Mouse (Mus musculus) forebrain, embryonic 14.5 days (tissue): ENCODE data around the gene Hmgcs1. TPM values are rescaled to one million over a fixed set of nuclear protein-coding genes. Genes with fewer than 3 reads are reported as not detected.

Experiments used
- ATAC-seq: fragments of 200-750 bp; cut with Nextera tagmentation; 2 replicates; pipeline ENCODE4 v1.8.0; 2017; ENCODE audit warnings: mild to moderate bottlenecking, moderate library complexity
- DNase-seq: peaks from one replicate; pipeline ENCODE4 v3.0.0-alpha.2; 2015; ENCODE audit warnings: low spot score
- H3K27ac ChIP-seq: fragments of 300-500 bp; sonication (generic); 2 replicates; pipeline ENCODE4 v1.5.1; 2014; ENCODE audit warnings: low read depth, mild to moderate bottlenecking, control low read depth, low read length, moderate library complexity
- H3K27me3 ChIP-seq: fragments of 300-500 bp; sonication (generic); replicated peaks from 2 replicates; pipeline ENCODE4 v1.6.1; 2014; ENCODE audit warnings: low read length, control low read depth, mixed read lengths; ENCODE audit not compliant: control insufficient read depth, insufficient read depth
- H3K36me3 ChIP-seq: fragments of 300-500 bp; sonication (generic); 2 replicates; pipeline ENCODE4 v1.6.1; 2014; ENCODE audit warnings: low read length, control low read depth; ENCODE audit not compliant: control insufficient read depth, insufficient read depth
- H3K4me1 ChIP-seq: fragments of 300-500 bp; sonication (generic); 2 replicates; pipeline ENCODE4 v1.6.1; 2014; ENCODE audit warnings: antibody characterized with exemption, low read length, control low read depth; ENCODE audit not compliant: control insufficient read depth, insufficient read depth
- H3K4me2 ChIP-seq: fragments of 300-500 bp; sonication (generic); 2 replicates; pipeline ENCODE4 v1.6.1; 2014; ENCODE audit warnings: mild to moderate bottlenecking, control low read depth, low read length
- H3K4me3 ChIP-seq: fragments of 300-500 bp; sonication (generic); 2 replicates; pipeline ENCODE4 v1.5.1; 2014; ENCODE audit warnings: low read depth, low read length, control low read depth
- H3K9ac ChIP-seq: fragments of 300-500 bp; sonication (generic); 2 replicates; pipeline ENCODE4 v1.6.1; 2014; ENCODE audit warnings: mild to moderate bottlenecking, low read length, control low read depth, moderate library complexity
- H3K9me3 ChIP-seq: fragments of 300-500 bp; sonication (generic); replicated peaks from 2 replicates; pipeline ENCODE4 v1.6.1; 2016; ENCODE audit warnings: low read length, control low read depth, mixed read lengths; ENCODE audit not compliant: control insufficient read depth
- WGBS: fragments of 180-500 bp; shearing (Covaris S2); extraction: QIAGEN DNeasy Blood & Tissue Kit; methylation state at CpG from one replicate; pipeline ENCODE4 v1.1.7; 2014; 5-methylcytosine and 5-hydroxymethylcytosine counted together
- polyA plus RNA-seq: library from polyadenylated mRNA; unstranded; fragments of >200 nt; fragmentation: Nextera tagmentation; extraction: Ambion mirVana; gene quantifications from 2 replicates; pipeline ENCODE4 v1.2.1, GENCODE M21; 2014

Gene Hmgcs1
- polyA plus RNA-seq, 1 experiment from 2014 or later: 311 TPM

DNA sequence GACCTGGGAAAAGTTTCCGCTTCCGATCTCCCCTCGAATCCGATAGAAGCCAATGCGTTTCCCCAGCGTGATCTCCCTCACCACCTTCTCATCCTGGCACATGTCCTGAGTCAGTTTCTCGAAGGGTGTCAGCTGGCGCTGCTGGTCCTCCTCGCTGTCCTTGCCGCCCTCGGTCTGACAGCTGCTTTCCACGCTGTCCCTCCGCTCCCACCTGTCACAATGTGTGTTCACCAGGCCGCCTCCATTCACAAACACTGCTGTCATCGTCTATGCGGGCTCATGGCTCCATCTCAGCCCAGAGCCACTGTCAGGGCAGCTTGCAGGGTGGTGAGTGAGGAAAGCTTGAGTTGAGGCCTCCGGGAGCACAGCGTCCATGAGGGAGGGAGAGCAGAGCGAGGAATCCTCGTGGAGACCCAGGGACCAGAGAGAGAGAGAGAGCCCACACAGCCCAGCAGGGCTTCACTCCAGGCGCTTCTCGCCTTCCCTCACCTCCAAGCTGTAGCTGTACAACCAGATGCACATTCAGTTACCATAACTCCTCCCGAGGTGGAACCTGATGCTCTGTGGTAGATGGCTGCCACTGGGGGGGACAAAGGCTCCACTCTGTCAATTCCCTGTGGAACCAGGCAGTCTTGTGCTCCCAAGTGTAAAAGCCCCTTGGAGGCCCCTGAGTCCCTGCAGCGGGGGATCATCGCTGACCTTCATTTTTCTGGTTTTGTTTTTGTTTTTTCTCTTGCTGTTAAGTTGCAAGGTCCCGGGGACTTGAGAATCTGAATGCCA is 37.6 kb downstream of the Hmgcs1 start:
- WGBS: 66% methylated on average over 26 of the region's 26 CpGs
- Histone ChIP-seq H3K36me3 (no peaks in the 10 kb centered on the region), H3K27ac (no peak overlapping the region), H3K9ac (no peak overlapping the region), H3K4me2 (no peak overlapping the region), H3K4me1 (no peaks in the 10 kb centered on the region), H3K9me3 (no peaks in the 10 kb centered on the region), H3K27me3 (no peaks in the 10 kb centered on the region), H3K4me3 (no peak overlapping the region)
- ATAC-seq (peak; percentile 28; the same call in 1 of the 2 replicates), DNase-seq (no peak)

- Histone ChIP-seq H3K4me1 (no peaks in the 10 kb centered on the region), H3K27ac (no peak overlapping the region), H3K4me2 (no peak overlapping the region), H3K27me3 (no peaks in the 10 kb centered on the region), H3K4me3 (no peak overlapping the region), H3K9me3 (no peaks in the 10 kb centered on the region), H3K9ac (no peak overlapping the region), H3K36me3 (no peaks in the 10 kb centered on the region)
- DNase-seq: no peak
- 90% methylated on average over 7 of the region's 7 CpGs for WGBS
- ATAC-seq: no peak
Observed at GRCm38 (mm10) chr13:119729406-119729805, 39.2 kb downstream of the Hmgcs1 start.

DNA sequence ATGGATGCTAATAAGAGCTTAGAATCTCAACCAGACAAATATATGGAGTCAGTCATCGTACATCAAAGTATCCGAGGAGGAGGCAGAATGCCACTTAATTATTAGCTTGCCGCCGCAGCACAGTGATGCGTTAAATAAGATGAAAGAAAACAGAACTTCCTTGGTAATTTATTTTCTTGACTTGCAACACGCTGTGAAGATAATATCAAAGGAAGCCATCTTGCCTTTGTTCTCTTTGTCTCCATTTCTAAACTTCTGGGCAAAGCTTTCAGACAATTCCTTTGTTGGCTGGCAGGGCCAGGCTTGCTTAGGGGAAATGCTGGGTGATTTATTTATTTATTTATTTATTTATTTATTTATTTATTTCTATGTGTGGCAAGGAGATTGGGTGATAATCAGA is 41.3 kb downstream of the Hmgcs1 start:
- Histone ChIP-seq H3K36me3 (no peaks in the 10 kb centered on the region), H3K27me3 (no peaks in the 10 kb centered on the region), H3K4me1 (no peaks in the 10 kb centered on the region), H3K9ac (no peak overlapping the region), H3K4me2 (no peak overlapping the region), H3K9me3 (no peaks in the 10 kb centered on the region), H3K27ac (no peak overlapping the region), H3K4me3 (no peak overlapping the region)
- ATAC-seq (peak; percentile 29; the same call in 1 of the 2 replicates), DNase-seq (peak; percentile 35)
- 21% methylated on average over 6 of the region's 6 CpGs for WGBS

GRCm38 (mm10) chr13:119741390-119742237 is 51.4 kb downstream of the Hmgcs1 start:
- Histone ChIP-seq H3K9me3 (no peaks in the 10 kb centered on the region), H3K4me2 (peak overlapping the region; percentile 53), H3K4me3 (peak overlapping the region; percentile 21), H3K27me3 (no peaks in the 10 kb centered on the region), H3K4me1 (peaks cover 3% of the 10 kb centered on the region; the same call in 1 of the 2 replicates), H3K36me3 (no peaks in the 10 kb centered on the region), H3K9ac (peak overlapping the region; percentile 51), H3K27ac (peak overlapping the region; percentile 72)
- DNase-seq: peak; percentile 73
- peak; percentile 69 for ATAC-seq
- 1% methylated on average over 19 of the region's 19 CpGs for WGBS

DNA sequence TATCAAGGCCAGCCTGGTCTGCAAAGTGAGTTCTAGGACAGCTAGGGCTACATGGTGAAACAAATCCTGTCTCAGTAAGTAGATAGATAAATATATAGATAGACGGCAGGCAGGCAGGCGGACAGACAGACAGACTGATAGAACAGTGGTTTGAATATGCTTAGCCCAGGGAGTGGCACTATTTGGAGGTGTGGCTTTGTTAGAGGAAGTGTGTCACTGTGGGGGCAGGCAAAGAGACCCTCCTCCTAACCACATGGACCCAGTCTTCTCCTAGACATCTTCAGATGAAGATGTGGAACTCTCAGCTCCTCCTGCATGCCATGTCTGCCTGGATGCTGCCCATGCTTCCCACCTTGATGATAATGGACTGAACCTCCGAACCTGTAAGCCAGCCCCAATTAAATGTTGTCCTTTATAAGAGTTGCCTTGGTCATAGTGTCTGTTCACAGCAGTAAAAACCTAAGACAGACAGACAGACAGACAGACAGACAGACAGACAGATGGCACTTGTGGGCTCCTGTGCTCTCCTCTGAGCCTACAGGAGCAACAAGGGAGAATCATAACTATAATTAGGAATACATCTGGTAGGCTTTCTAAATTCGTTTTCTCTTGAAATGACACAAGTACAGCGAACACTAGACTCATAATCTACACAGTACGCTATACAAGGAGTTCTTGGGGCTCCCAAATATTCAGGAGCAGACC is 52.7 kb downstream of the Hmgcs1 start:
- Histone ChIP-seq H3K36me3 (no peaks in the 10 kb centered on the region), H3K27me3 (no peaks in the 10 kb centered on the region), H3K4me2 (peak overlapping the region; percentile 53; the same call in 1 of the 2 replicates), H3K4me3 (no peak overlapping the region), H3K27ac (no peak overlapping the region), H3K9ac (no peak overlapping the region), H3K9me3 (no peaks in the 10 kb centered on the region), H3K4me1 (peaks cover 3% of the 10 kb centered on the region; the same call in 1 of the 2 replicates)
- 84% methylated on average over 6 of the region's 6 CpGs for WGBS
- no peak for DNase-seq
- no peak for ATAC-seq

- H3K4me2 ChIP-seq: no peak overlapping the region
- peaks cover 3% of the 10 kb centered on the region; the same call in 1 of the 2 replicates for H3K4me1 ChIP-seq
- no peaks in the 10 kb centered on the region for H3K9me3 ChIP-seq
- 57% methylated on average over 3 of the region's 3 CpGs for WGBS
- H3K27me3 ChIP-seq: no peaks in the 10 kb centered on the region
- no peak overlapping the region for H3K4me3 ChIP-seq
- H3K27ac ChIP-seq: no peak overlapping the region
- H3K9ac ChIP-seq: no peak overlapping the region
- H3K36me3 ChIP-seq: no peaks in the 10 kb centered on the region
- DNase-seq (no peak), ATAC-seq (no peak)
Observed at GRCm38 (mm10) chr13:119743470-119743869, 53.3 kb downstream of the Hmgcs1 start.

DNA sequence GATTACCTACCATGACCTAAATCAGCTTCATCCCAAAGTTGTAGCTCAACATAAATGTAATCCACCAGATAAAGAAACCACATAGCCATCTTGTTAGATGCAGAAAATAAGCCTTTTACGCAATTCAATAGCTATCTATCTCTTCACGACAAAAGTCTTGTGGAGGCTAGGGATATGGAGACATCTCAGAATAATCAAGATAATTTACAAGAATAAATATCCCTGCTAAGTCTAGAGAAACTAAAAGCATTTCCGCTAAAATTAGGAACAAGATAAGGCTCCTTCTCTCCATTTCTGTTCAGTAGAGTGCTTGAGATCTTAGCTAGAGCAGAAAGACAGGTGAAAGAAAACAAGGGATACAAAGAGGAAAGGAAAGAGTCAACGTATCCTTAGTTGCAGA is 56.8 kb downstream of the Hmgcs1 start:
- Histone ChIP-seq H3K9ac (no peak overlapping the region), H3K27me3 (no peaks in the 10 kb centered on the region), H3K4me1 (peaks cover 2% of the 10 kb centered on the region; the same call in 1 of the 2 replicates), H3K36me3 (0 out of 2 replicates have a peak, but pooled peaks cover 2% of the 10 kb centered on the region), H3K9me3 (no peaks in the 10 kb centered on the region), H3K27ac (no peak overlapping the region), H3K4me2 (no peak overlapping the region), H3K4me3 (no peak overlapping the region)
- DNase-seq (no peak), ATAC-seq (no peak)
- 90% methylated on average over 4 of the region's 4 CpGs for WGBS

DNA sequence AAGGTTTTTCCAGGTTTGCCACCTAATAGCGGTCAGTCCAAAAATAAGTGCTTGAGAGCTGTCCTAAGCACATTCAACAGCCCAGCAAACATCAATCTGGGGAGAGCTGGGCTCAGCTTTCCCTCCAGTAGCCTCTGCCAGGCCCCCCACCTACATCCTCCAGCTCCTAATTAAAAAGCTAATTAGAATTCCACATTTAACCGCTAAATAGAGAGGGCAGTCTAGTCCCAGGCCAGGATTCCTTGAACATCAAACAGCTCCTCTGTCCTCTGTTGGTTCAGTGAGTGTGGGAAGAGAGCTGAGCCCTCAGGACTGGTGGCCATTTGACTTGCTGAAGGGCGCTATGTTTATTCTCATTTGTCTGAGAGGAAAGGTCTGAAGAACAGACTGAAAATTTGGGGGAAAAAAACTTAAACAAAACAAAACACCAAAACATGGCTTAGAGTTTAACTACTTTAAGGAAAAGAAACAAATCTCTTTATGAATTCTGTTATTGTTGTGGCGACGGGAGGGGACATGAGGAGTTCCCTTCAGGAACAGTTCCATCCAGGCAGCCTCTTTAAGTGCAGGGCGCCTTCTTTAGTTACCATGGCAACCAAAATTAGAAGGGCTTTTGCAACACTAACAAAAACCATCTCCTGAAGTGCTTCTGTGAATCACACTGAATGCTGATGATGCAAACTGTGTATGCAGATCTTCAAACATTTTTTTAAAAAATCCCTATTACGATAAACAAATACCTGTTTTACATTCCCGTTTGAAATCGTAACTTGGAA is 63.9 kb downstream of the Hmgcs1 start:
- ATAC-seq (peak; percentile 64), DNase-seq (peak; percentile 84)
- no peaks in the 10 kb centered on the region for H3K27me3 ChIP-seq
- no peaks in the 10 kb centered on the region for H3K9me3 ChIP-seq
- 0 out of 2 replicates have a peak, but pooled peaks cover 2% of the 10 kb centered on the region for H3K36me3 ChIP-seq
- H3K27ac ChIP-seq: peak overlapping the region; percentile 44; the same call in 1 of the 2 replicates
- peaks cover 10% of the 10 kb centered on the region; the same call in 1 of the 2 replicates for H3K4me1 ChIP-seq
- H3K4me2 ChIP-seq: peak overlapping the region; percentile 95
- H3K9ac ChIP-seq: no peak overlapping the region
- H3K4me3 ChIP-seq: no peak overlapping the region
- WGBS: 8% methylated on average over 9 of the region's 9 CpGs
